8 mouse cellular contexts compared by ENCODE assay signal in the genomic region with DNA sequence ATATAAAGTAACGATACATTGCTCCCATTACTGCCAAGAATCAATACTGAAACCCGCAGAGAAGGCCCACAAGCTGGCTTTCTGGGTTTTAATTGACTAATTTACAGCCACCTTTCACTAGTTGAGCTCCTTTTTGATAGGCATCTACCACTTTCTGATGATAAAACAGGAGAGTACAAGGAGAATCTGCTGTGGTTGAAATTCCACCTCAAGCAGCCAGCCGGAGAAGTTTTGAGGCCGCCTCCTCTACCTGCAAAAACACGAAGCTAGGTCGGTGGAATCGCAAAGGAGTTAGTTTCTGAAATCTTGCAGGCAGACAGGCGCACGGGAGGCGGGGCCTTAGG. TPM values are rescaled to one million over a fixed set of nuclear protein-coding genes. Genes with fewer than 3 reads are reported as not detected.
A peak's percentile ranks its signal among the peaks of the same experiment; 100 is the strongest.
DNase-seq lines count a peak whose midpoint lies in the region; ATAC-seq and TF ChIP-seq lines count a peak whose summit lies in the region.

No protein-coding gene starts in this region.

- H3K4me2 ChIP-seq in lung, embryonic 14.5 days, result peak overlapping the region; percentile 90
- H3K4me2 ChIP-seq in limb, embryonic 11.5 days (ENCODE audit: low read depth, severe bottlenecking), result peak overlapping the region; percentile 65

- ATAC-seq in lung, embryonic 14.5 days (ENCODE audit: insufficient read depth), result no peak
- no peak for ATAC-seq in limb, embryonic 11.5 days (ENCODE audit: insufficient number of reproducible peaks, low FRiP score, low TSS enrichment, low read depth)

- TF ChIP-seq POLR2A in embryonic fibroblast, embryonic 13.5 days (IDR thresholded peaks at IDR 0.05; ENCODE audit: low read depth, low read length), result no peak
- no peak for TF ChIP-seq POLR2A in olfactory bulb, adult 2 months (IDR thresholded peaks at IDR 0.05; ENCODE audit: insufficient read depth, low read depth, low read length)

- no peaks in the 10 kb centered on the region for H3K9me3 ChIP-seq in lung, embryonic 14.5 days (ENCODE audit: low read depth, low read length)
- no peaks in the 10 kb centered on the region for H3K9me3 ChIP-seq in limb, embryonic 11.5 days (ENCODE audit: control insufficient read depth, low read length)

- peak overlapping the region; percentile 76 for H3K9ac ChIP-seq in lung, embryonic 14.5 days
- H3K9ac ChIP-seq in limb, embryonic 11.5 days (ENCODE audit: low read length), result peak overlapping the region; percentile 44; the same call in 1 of the 2 replicates

- H3K4me1 ChIP-seq in lung, embryonic 14.5 days (ENCODE audit: insufficient read depth), result peaks cover 5% of the 10 kb centered on the region; the same call in 1 of the 2 replicates
- H3K4me1 ChIP-seq in embryonic fibroblast, embryonic 13.5 days (ENCODE audit: control insufficient read depth, insufficient read depth, low read length), result no peaks in the 10 kb centered on the region
- peaks cover 6% of the 10 kb centered on the region for H3K4me1 ChIP-seq in limb, embryonic 11.5 days (ENCODE audit: control insufficient read depth, insufficient read depth, low read length)
- peaks cover 3% of the 10 kb centered on the region; the same call in 1 of the 2 replicates for H3K4me1 ChIP-seq in olfactory bulb, adult 2 months (ENCODE audit: control insufficient read depth, insufficient read depth, low read length)

- H3K4me3 ChIP-seq in lung, embryonic 14.5 days (ENCODE audit: low read depth, low read length), result peak overlapping the region; percentile 54
- no peak overlapping the region for H3K4me3 ChIP-seq in embryonic fibroblast, embryonic 13.5 days (ENCODE audit: insufficient read depth, low read length)
- peak overlapping the region; percentile 42 for H3K4me3 ChIP-seq in limb, embryonic 11.5 days (ENCODE audit: low read depth, low read length)
- H3K4me3 ChIP-seq in olfactory bulb, adult 2 months (ENCODE audit: insufficient read depth, low read depth, low read length), result peak overlapping the region; percentile 53; the same call in 1 of the 2 replicates

- DNase-seq in lung, embryonic 14.5 days, result no peak
- no peak for DNase-seq in lung, postnatal 36 days
- DNase-seq in limb, embryonic 11.5 days (ENCODE audit: low spot score), result peak; percentile 47
- DNase-seq in cerebellum, adult 9-11 months, result no peak
- DNase-seq in left cerebral cortex, adult 11 months (ENCODE audit: low spot score), result no peak
- no peak for DNase-seq in kidney, adult 11 months

- peak overlapping the region; percentile 99 for H3K27ac ChIP-seq in lung, embryonic 14.5 days (ENCODE audit: low read depth)
- H3K27ac ChIP-seq in embryonic fibroblast, embryonic 13.5 days (ENCODE audit: insufficient read depth, low read length), result peak overlapping the region; percentile 74
- H3K27ac ChIP-seq in limb, embryonic 11.5 days (replicated peaks; ENCODE audit: low read depth, low read length), result peak overlapping the region; percentile 75
- peak overlapping the region; percentile 79 for H3K27ac ChIP-seq in olfactory bulb, adult 2 months (ENCODE audit: insufficient read depth, low read depth, low read length)

- no peaks in the 10 kb centered on the region for H3K36me3 ChIP-seq in lung, embryonic 14.5 days (ENCODE audit: insufficient read depth)
- H3K36me3 ChIP-seq in limb, embryonic 11.5 days (ENCODE audit: control insufficient read depth, insufficient read depth, low read length), result no peaks in the 10 kb centered on the region

- under 1% methylated on average over 10 of the region's 10 CpGs for WGBS in lung, embryonic 14.5 days
- under 1% methylated on average over 10 of the region's 10 CpGs for WGBS in limb, embryonic 11.5 days
- WGBS in olfactory bulb, adult 2 months, result under 1% methylated on average over 10 of the region's 10 CpGs

- TF ChIP-seq CTCF in lung, embryonic 14.5 days (IDR thresholded peaks at IDR 0.05; ENCODE audit: low read depth), result no peak
- TF ChIP-seq CTCF in embryonic fibroblast, embryonic 13.5 days (IDR thresholded peaks at IDR 0.05; ENCODE audit: borderline replicate concordance, insufficient read depth, low read length), result no peak
- no peak for TF ChIP-seq CTCF in olfactory bulb, adult 2 months (IDR thresholded peaks at IDR 0.05; ENCODE audit: insufficient read depth, low read depth, low read length)

- H3K27me3 ChIP-seq in lung, embryonic 14.5 days (ENCODE audit: insufficient read depth, low read length), result no peaks in the 10 kb centered on the region
- H3K27me3 ChIP-seq in limb, embryonic 11.5 days (ENCODE audit: control insufficient read depth, insufficient read depth, low read length), result no peaks in the 10 kb centered on the region

RNA-seq across cellular contexts. Expression of a gene that starts 0.3 kb away (rescaled TPM):
- 5.2 and 5.5 TPM in 2 replicates for polyA plus RNA-seq in lung, embryonic 14.5 days (2014; fragmentation: Nextera tagmentation; extraction: Ambion mirVana)
- polyA plus RNA-seq in embryonic fibroblast, embryonic 13.5 days (2011; ENCODE audit: insufficient read length, low read depth, missing spikeins), result 2.3 and 7.9 TPM in 2 replicates
- 2.8 and 4.1 TPM in 2 replicates for polyA plus RNA-seq in limb, embryonic 11.5 days (2014; fragmentation: Nextera tagmentation; extraction: Ambion mirVana)
- polyA plus RNA-seq in olfactory bulb, adult 2 months (2012; ENCODE audit: insufficient read depth, insufficient read length, low replicate concordance, missing spikeins), result not detected in 2 replicates

RNA-seq across cellular contexts. Expression of a gene that starts 1.0 kb away (rescaled TPM):
- polyA plus RNA-seq in lung, embryonic 14.5 days (2014; fragmentation: Nextera tagmentation; extraction: Ambion mirVana), result 7.4 and 9.2 TPM in 2 replicates
- polyA plus RNA-seq in embryonic fibroblast, embryonic 13.5 days (2011; ENCODE audit: insufficient read length, low read depth, missing spikeins), result 2.0 and 5.5 TPM in 2 replicates
- polyA plus RNA-seq in limb, embryonic 11.5 days (2014; fragmentation: Nextera tagmentation; extraction: Ambion mirVana), result 5.1 and 5.4 TPM in 2 replicates
- not detected in 2 replicates for polyA plus RNA-seq in olfactory bulb, adult 2 months (2012; ENCODE audit: insufficient read depth, insufficient read length, low replicate concordance, missing spikeins)

RNA-seq across cellular contexts. Expression of a gene that starts 2.2 kb away (rescaled TPM):
- polyA plus RNA-seq in lung, embryonic 14.5 days (2014; fragmentation: Nextera tagmentation; extraction: Ambion mirVana), result 0.66 TPM in 1 of 2 replicates, not detected in the other
- polyA plus RNA-seq in embryonic fibroblast, embryonic 13.5 days (2011; ENCODE audit: insufficient read length, low read depth, missing spikeins), result 1.3 and 5.4 TPM in 2 replicates
- 0.35 and 0.78 TPM in 2 replicates for polyA plus RNA-seq in limb, embryonic 11.5 days (2014; fragmentation: Nextera tagmentation; extraction: Ambion mirVana)
- not detected in 2 replicates for polyA plus RNA-seq in olfactory bulb, adult 2 months (2012; ENCODE audit: insufficient read depth, insufficient read length, low replicate concordance, missing spikeins)

RNA-seq across cellular contexts. Expression of a gene that starts 6.4 kb away (rescaled TPM):
- 4.3 and 7.5 TPM in 2 replicates for polyA plus RNA-seq in lung, embryonic 14.5 days (2014; fragmentation: Nextera tagmentation; extraction: Ambion mirVana)
- polyA plus RNA-seq in embryonic fibroblast, embryonic 13.5 days (2011; ENCODE audit: insufficient read length, low read depth, missing spikeins), result 7.8 and 12.5 TPM in 2 replicates
- 6.3 and 7.9 TPM in 2 replicates for polyA plus RNA-seq in limb, embryonic 11.5 days (2014; fragmentation: Nextera tagmentation; extraction: Ambion mirVana)
- polyA plus RNA-seq in olfactory bulb, adult 2 months (2012; ENCODE audit: insufficient read depth, insufficient read length, low replicate concordance, missing spikeins), result not detected in 2 replicates

RNA-seq across cellular contexts. Expression of a gene that starts 6.5 kb away (rescaled TPM):
- polyA plus RNA-seq in lung, embryonic 14.5 days (2014; fragmentation: Nextera tagmentation; extraction: Ambion mirVana), result 0.12 TPM in 1 of 2 replicates, not detected in the other
- polyA plus RNA-seq in embryonic fibroblast, embryonic 13.5 days (2011; ENCODE audit: insufficient read length, low read depth, missing spikeins), result not detected in 2 replicates
- polyA plus RNA-seq in limb, embryonic 11.5 days (2014; fragmentation: Nextera tagmentation; extraction: Ambion mirVana), result 0.30 TPM in 1 of 2 replicates, not detected in the other
- polyA plus RNA-seq in olfactory bulb, adult 2 months (2012; ENCODE audit: insufficient read depth, insufficient read length, low replicate concordance, missing spikeins), result not detected in 2 replicates
